Mouse (Mus musculus) embryonic facial prominence, embryonic 11.5 days (tissue): Measurements from ENCODE around the gene Olfr1198. TPM values are rescaled to one million over a fixed set of nuclear protein-coding genes. Genes with fewer than 3 reads are reported as not detected.

Experiments
- ATAC-seq: fragments of 200-750 bp; cut with Nextera tagmentation; replicated peaks from 2 replicates; pipeline ENCODE4 v1.8.0; 2017; ENCODE audit warnings: low read depth; ENCODE audit not compliant: insufficient number of reproducible peaks, low FRiP score, low TSS enrichment
- DNase-seq: peaks from one replicate; pipeline ENCODE4 v3.0.0-alpha.2; 2015; ENCODE audit warnings: low spot score
- H3K27ac ChIP-seq: fragments of 300-500 bp; sonication (generic); replicated peaks from 2 replicates; pipeline ENCODE4 v1.5.1; 2014; ENCODE audit warnings: mild to moderate bottlenecking, low read depth, low read length, control low read depth
- H3K27me3 ChIP-seq: fragments of 300-500 bp; sonication (generic); 2 replicates; pipeline ENCODE4 v1.6.1; 2014; ENCODE audit warnings: mild to moderate bottlenecking, low read length, moderate library complexity, mixed read lengths; ENCODE audit not compliant: control insufficient read depth, insufficient read depth
- H3K36me3 ChIP-seq: fragments of 300-500 bp; sonication (generic); replicated peaks from 2 replicates; pipeline ENCODE4 v1.6.1; 2014; ENCODE audit warnings: low read depth, mild to moderate bottlenecking, low read length, moderate library complexity, mixed read lengths; ENCODE audit not compliant: control insufficient read depth, insufficient read depth
- H3K4me1 ChIP-seq: fragments of 300-500 bp; sonication (generic); 2 replicates; pipeline ENCODE4 v1.6.1; 2014; ENCODE audit warnings: low read length, mixed read lengths; ENCODE audit not compliant: control insufficient read depth, insufficient read depth
- H3K4me2 ChIP-seq: fragments of 300-500 bp; sonication (generic); 2 replicates; pipeline ENCODE4 v1.6.1; 2014; ENCODE audit warnings: low read depth, mild to moderate bottlenecking, control low read depth, low read length, moderate library complexity
- H3K4me3 ChIP-seq: fragments of 300-500 bp; sonication (generic); 2 replicates; pipeline ENCODE4 v1.5.1; 2014; ENCODE audit warnings: low read depth, low read length, control low read depth
- H3K9ac ChIP-seq: fragments of 300-500 bp; sonication (generic); replicated peaks from 2 replicates; pipeline ENCODE4 v1.6.1; 2014; ENCODE audit warnings: mild to moderate bottlenecking, control low read depth, low read length
- H3K9me3 ChIP-seq: fragments of 300-500 bp; sonication (generic); replicated peaks from 2 replicates; pipeline ENCODE4 v1.6.1; 2016; ENCODE audit warnings: mild to moderate bottlenecking, low read length, inconsistent platforms, mixed read lengths; ENCODE audit not compliant: control insufficient read depth
- WGBS: fragments of 180-500 bp; shearing (Covaris S2); extraction: QIAGEN DNeasy Blood & Tissue Kit; methylation state at CpG from one replicate; pipeline ENCODE4 v1.1.7; 2014; 5-methylcytosine and 5-hydroxymethylcytosine counted together
- polyA plus RNA-seq: library from polyadenylated mRNA; unstranded; fragments of >200 nt; fragmentation: Nextera tagmentation; extraction: Ambion mirVana; gene quantifications from 2 replicates; pipeline ENCODE4 v1.2.1, GENCODE M21; 2014

Olfr1198 gene
- not detected in 2 replicates for polyA plus RNA-seq

DNA sequence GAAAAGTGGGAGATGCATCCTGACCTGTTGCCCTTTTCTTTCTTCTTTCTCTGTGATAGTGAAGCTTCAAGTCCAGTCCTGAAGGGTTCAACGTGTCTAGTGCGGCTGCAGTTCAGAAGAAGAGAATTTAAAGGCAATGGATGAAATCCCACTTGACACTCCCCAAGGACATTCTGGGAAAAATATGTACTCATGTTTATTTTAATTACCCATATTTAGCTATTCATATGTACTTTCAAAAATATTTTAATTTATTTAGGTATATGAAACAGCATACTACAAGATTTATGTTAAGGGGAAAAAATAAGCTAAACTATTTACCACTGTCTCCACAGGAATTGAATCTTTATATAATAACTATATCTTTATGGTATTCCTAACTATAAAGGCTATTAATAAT is at the start of gene Olfr1198:
Gene Olfr1198 (minus strand): TSS at position 101 of the 400 bp plus-strand sequence.
- whole genome bisulfite sequencing: 87% methylated on average over 2 of the region's 2 CpGs
- H3K9me3 ChIP-seq: no peaks in the 10 kb centered on the region

DNA sequence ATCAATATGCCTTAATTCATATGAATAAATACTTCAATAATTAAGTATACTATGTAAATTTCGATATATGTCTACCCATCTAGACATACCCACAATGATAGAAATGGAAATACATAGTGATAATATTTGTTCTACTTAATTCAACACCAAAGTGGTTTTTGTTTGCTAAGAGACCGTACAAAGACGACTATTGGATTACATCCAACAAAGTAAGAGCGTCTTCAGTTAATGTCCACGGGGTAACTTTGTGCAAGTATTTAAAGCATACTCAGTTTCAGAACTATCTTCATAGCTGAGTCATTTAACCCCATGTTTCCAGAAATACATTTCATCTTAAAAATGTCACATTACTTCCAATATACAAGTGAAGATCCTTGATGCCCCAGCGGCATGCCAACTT is 41.6 kb upstream of the Olfr1198 start, which contains the start of gene Olfr1201:
Gene Olfr1201 (plus strand): TSS at position 301 of the 400 bp plus-strand sequence.
- no peak for ATAC-seq
- no peak within 1 kb of the TSS for H3K4me3 ChIP-seq
- DNase-seq: no peak
- 86% methylated on average over 6 of the region's 6 CpGs for WGBS
- no peak within 1 kb of the TSS for H3K9ac ChIP-seq
- H3K4me1 ChIP-seq: no peaks in the 10 kb centered on the region
- H3K27ac ChIP-seq: no peak within 1 kb of the TSS
- H3K9me3 ChIP-seq: no peaks in the 10 kb centered on the region
- H3K36me3 ChIP-seq: no peaks in the 10 kb centered on the region
- no peaks in the 10 kb centered on the region for H3K27me3 ChIP-seq
- H3K4me2 ChIP-seq: no peak within 1 kb of the TSS

More for the DNA sequence above, at the start of gene Olfr1198:
- DNase-seq (no peak), ATAC-seq (no peak)
- Histone ChIP-seq H3K4me1 (no peaks in the 10 kb centered on the region), H3K27ac (no peak within 1 kb of the TSS), H3K9ac (no peak within 1 kb of the TSS), H3K27me3 (no peaks in the 10 kb centered on the region), H3K36me3 (no peaks in the 10 kb centered on the region), H3K4me3 (no peak within 1 kb of the TSS), H3K4me2 (no peak within 1 kb of the TSS)

DNA sequence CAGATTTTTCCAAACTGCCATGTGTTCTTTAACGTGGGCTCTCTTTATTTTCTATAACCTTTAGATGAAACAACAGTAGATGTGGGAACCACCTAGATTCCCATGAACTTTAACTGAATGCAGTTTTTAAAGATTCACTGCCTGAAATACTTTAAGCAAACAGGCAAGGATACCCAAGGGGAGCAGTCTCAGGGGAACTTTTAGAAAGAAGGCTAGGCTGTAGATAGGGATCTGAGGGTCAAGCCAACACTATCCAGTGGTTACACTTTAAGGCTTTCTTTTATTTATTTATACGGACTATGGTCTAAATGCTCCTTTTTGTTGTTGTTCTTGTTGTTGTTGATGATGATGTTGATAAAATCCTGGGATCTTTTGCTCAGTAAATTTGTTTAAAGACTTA is 19.2 kb upstream of the Olfr1198 start, which contains the start of gene Olfr1200:
Gene Olfr1200 (minus strand): TSS at position 101 of the 400 bp plus-strand sequence.
- no peak within 1 kb of the TSS for H3K27ac ChIP-seq
- H3K4me1 ChIP-seq: no peaks in the 10 kb centered on the region
- ATAC-seq (no peak), DNase-seq (no peak)
- WGBS: 76% methylated on average over 2 of the region's 2 CpGs
- no peak within 1 kb of the TSS for H3K9ac ChIP-seq
- no peak within 1 kb of the TSS for H3K4me2 ChIP-seq
- no peaks in the 10 kb centered on the region for H3K36me3 ChIP-seq
- H3K4me3 ChIP-seq: no peak within 1 kb of the TSS
- no peaks in the 10 kb centered on the region for H3K27me3 ChIP-seq
- no peaks in the 10 kb centered on the region for H3K9me3 ChIP-seq

DNA sequence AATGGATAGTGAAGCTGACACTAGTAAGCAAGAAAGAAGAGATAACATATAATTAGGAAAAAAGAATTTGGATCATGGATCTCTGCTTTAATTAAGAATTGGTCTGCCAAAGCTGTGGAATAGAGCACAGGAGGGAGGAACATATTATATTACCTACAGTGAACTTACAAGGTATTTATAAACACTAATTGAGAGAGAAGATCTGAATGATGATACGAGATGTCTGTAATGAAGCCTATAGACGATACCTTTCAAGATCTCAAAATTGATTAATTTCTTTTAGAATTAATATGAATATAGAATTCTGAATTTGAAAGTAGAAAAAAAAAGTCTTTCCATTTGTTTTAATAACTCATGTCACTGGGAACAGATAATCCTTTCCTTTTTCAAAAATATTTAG is 9.2 kb upstream of the Olfr1198 start, which contains the start of gene Olfr1199:
Gene Olfr1199 (minus strand): TSS at position 101 of the 400 bp plus-strand sequence.
- Histone ChIP-seq H3K27ac (no peak within 1 kb of the TSS), H3K9ac (no peak within 1 kb of the TSS), H3K4me3 (no peak within 1 kb of the TSS), H3K27me3 (no peaks in the 10 kb centered on the region), H3K36me3 (no peaks in the 10 kb centered on the region), H3K4me1 (no peaks in the 10 kb centered on the region), H3K9me3 (no peaks in the 10 kb centered on the region), H3K4me2 (no peak within 1 kb of the TSS)
- ATAC-seq (no peak), DNase-seq (no peak)
- WGBS: 95% methylated on average over 2 of the region's 2 CpGs

DNA sequence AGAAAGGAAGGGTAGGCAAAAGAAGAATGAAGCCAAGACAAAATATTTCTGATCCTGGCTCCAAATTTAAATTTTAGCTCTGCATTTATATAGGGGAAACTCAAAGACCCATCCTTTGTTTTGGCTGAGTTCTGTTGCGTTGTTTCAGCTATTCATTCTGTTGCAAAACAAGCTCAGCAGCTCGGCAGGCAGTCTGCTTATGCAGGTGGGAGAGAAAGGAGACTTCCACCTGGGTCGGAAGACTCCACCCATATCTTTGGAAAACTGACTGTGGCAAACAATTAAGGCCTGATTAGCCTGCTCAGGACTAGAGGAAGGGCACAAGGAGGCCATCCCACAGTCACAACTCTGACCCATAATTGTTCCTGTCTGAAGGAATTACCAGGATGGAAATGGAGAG is 7.8 kb downstream of the Olfr1198 start:
- ATAC-seq (no peak), DNase-seq (no peak)
- no peaks in the 10 kb centered on the region for H3K9me3 ChIP-seq
- H3K9ac ChIP-seq: no peak overlapping the region
- no peaks in the 10 kb centered on the region for H3K27me3 ChIP-seq
- no peak overlapping the region for H3K4me3 ChIP-seq
- no peaks in the 10 kb centered on the region for H3K36me3 ChIP-seq
- H3K4me1 ChIP-seq: no peaks in the 10 kb centered on the region
- H3K27ac ChIP-seq: no peak overlapping the region
- 71% methylated on average over 3 of the region's 3 CpGs for WGBS
- no peak overlapping the region for H3K4me2 ChIP-seq

DNA sequence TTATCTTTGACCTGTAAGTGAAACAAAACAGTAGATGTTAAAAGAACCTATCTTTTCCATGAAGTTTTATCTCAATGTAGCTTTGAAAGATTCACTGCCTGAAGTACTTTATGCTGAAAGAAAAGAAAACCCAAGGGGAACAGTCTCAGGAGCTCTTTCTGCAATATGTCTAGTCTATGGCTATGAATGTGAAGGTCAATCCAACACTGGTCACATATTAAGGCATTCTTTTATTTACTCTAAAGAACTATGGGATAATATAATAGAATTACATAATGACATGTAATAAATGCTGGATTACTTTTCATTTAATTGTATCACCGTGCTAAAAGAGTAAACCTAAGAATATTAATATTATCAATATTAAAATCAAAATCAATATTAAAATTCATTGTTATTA is 18.9 kb downstream of the Olfr1198 start, which contains the start of gene Olfr1197:
Gene Olfr1197 (minus strand): TSS at position 101 of the 400 bp plus-strand sequence.
- Histone ChIP-seq H3K4me1 (no peaks in the 10 kb centered on the region), H3K4me3 (no peak within 1 kb of the TSS), H3K27ac (no peak within 1 kb of the TSS), H3K4me2 (no peak within 1 kb of the TSS), H3K36me3 (no peaks in the 10 kb centered on the region), H3K9me3 (no peaks in the 10 kb centered on the region), H3K27me3 (no peaks in the 10 kb centered on the region), H3K9ac (no peak within 1 kb of the TSS)
- WGBS: 74% methylated on average over 1 of the region's 1 CpGs
- no peak for DNase-seq
- no peak for ATAC-seq

DNA sequence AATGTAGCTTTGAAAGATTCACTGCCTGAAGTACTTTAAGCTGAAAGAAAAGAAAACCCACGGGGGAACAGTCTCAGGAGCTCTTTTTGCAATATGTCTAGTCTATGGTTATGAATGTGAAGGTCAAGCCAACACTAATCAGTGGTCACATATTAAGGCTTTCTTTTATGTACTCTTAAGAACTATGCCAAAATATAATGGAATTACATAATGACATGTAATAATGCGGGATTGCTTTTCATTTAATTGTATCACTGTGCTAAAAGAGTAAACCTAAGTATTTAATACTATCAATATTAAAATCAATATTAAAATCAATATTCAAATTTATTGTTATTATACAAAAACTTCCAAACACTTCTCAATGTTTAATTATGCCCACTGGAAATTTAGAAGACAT is 46.7 kb downstream of the Olfr1198 start, which contains the start of gene Olfr1196:
Gene Olfr1196 (minus strand): TSS at position 101 of the 400 bp plus-strand sequence.
- Histone ChIP-seq H3K36me3 (no peaks in the 10 kb centered on the region), H3K27me3 (no peaks in the 10 kb centered on the region), H3K27ac (no peak within 1 kb of the TSS), H3K4me1 (no peaks in the 10 kb centered on the region), H3K9ac (no peak within 1 kb of the TSS), H3K9me3 (no peaks in the 10 kb centered on the region), H3K4me3 (no peak within 1 kb of the TSS), H3K4me2 (no peak within 1 kb of the TSS)
- 80% methylated on average over 2 of the region's 2 CpGs for WGBS
- DNase-seq (no peak), ATAC-seq (no peak)
